Mouse (Mus musculus) forebrain, embryonic 10.5 days (tissue): ENCODE data around the gene Large1. TPM values are rescaled to one million over a fixed set of nuclear protein-coding genes. Genes with fewer than 3 reads are reported as not detected.

Experiments used
- DNase-seq: peaks from one replicate; pipeline ENCODE4 v3.0.0-alpha.2; 2017; ENCODE audit warnings: low spot score; ENCODE audit errors: extremely low spot score
- H3K27ac ChIP-seq: fragments of 300-500 bp; sonication (generic); 2 replicates; pipeline ENCODE4 v1.5.1; 2016; ENCODE audit warnings: mild to moderate bottlenecking
- H3K27me3 ChIP-seq: fragments of 300-500 bp; sonication (generic); 2 replicates; pipeline ENCODE4 v1.6.1; 2016; ENCODE audit warnings: mild to moderate bottlenecking; ENCODE audit not compliant: poor library complexity, severe bottlenecking
- H3K36me3 ChIP-seq: fragments of 300-500 bp; sonication (generic); replicated peaks from 2 replicates; pipeline ENCODE4 v1.6.1; 2016; ENCODE audit warnings: mild to moderate bottlenecking, moderate library complexity
- H3K4me1 ChIP-seq: fragments of 300-500 bp; sonication (generic); 2 replicates; pipeline ENCODE4 v1.6.1; 2016
- H3K4me3 ChIP-seq: fragments of 300-500 bp; sonication (generic); 2 replicates; pipeline ENCODE4 v1.5.1; 2016; ENCODE audit warnings: mild to moderate bottlenecking, moderate library complexity
- H3K9me3 ChIP-seq: fragments of 300-500 bp; sonication (generic); 2 replicates; pipeline ENCODE4 v1.6.1; 2016; ENCODE audit warnings: mild to moderate bottlenecking, moderate library complexity
- WGBS: fragments of 180-500 bp; shearing (Covaris S2); methylation state at CpG from one replicate; pipeline ENCODE4 v1.1.7; 2016; 5-methylcytosine and 5-hydroxymethylcytosine counted together
- polyA plus RNA-seq: library from polyadenylated mRNA; unstranded; fragments of >200 nt; fragmentation: Nextera tagmentation; extraction: Ambion mirVana; gene quantifications from 2 replicates; pipeline ENCODE4 v1.2.1, GENCODE M21; 2016

The Large1 gene
- polyA plus RNA-seq, 1 experiment from 2014 or later: 5.1 TPM

DNA sequence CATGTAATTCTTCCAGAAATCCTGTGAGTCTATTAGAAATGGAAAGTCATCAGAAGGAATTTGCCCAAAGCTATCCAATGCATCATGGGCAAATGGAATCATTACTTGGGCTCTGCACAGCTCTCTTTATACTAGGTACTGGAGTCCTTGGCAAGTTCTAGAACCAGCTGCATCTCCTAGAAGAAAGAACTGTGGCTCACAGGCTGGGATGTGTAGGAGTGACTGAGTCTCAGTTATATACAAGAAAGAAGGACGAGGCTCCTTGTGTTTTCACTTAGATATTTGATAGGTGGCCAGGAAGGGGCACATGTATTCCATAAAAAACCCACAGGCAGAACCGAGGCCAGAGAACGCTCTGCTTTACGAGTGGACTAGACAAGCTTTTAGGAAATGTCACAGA is 447.8 kb downstream of the Large1 start:
- WGBS: 86% methylated on average over 4 of the region's 4 CpGs

DNA sequence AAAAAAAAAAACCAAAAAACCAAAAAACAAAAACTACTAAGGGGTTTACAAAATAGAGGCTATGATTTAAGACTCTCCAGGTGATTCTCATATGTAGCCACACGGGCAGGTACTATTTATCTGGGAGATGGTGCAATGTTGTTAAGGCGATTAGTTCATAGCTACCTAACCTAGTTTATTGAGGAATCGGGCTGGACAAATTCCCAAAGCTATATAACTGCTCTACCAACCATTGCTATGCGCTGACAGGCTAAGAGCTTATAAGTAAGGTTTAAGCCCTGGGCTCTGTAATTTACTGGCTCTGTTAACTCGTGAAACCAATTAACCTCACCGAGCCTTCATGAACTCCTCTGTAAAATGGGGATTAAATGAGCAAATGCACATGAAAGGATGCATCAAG is 451.7 kb downstream of the Large1 start:
- 86% methylated on average over 6 of the region's 6 CpGs for WGBS
- Histone ChIP-seq H3K9me3 (no peaks in the 10 kb centered on the region), H3K4me3 (no peak overlapping the region), H3K36me3 (no peaks in the 10 kb centered on the region), H3K27ac (no peak overlapping the region), H3K27me3 (no peaks in the 10 kb centered on the region), H3K4me1 (no peaks in the 10 kb centered on the region)
- no peak for DNase-seq

More for the DNA sequence above, 447.8 kb downstream of the Large1 start:
- H3K4me3 ChIP-seq: no peak overlapping the region
- H3K36me3 ChIP-seq: no peaks in the 10 kb centered on the region
- no peak for DNase-seq
- no peaks in the 10 kb centered on the region for H3K9me3 ChIP-seq
- no peaks in the 10 kb centered on the region for H3K27me3 ChIP-seq
- H3K27ac ChIP-seq: no peak overlapping the region
- H3K4me1 ChIP-seq: no peaks in the 10 kb centered on the region

DNA sequence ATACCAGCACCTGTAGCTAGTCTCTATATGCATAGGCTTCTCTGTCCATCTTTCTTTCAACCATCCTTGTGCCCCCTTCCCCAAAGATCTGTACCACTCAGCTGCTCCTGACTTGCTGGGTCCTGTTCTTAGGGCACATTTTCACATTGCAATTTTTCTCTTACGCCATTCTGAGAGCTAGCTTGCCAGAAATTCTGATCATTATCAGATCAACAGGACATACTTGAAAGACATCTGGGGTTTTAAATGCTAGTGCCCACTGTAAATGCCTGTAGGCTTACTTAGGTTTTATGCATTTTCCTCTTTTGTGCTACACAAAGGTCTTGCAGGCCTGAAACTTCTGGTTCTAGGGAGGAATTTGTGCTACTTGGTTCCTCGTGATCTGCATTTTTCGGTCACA is 454.0 kb downstream of the Large1 start:
- no peak for DNase-seq
- no peaks in the 10 kb centered on the region for H3K36me3 ChIP-seq
- no peak overlapping the region for H3K27ac ChIP-seq
- H3K9me3 ChIP-seq: no peaks in the 10 kb centered on the region
- no peak overlapping the region for H3K4me3 ChIP-seq
- H3K4me1 ChIP-seq: no peaks in the 10 kb centered on the region
- no peaks in the 10 kb centered on the region for H3K27me3 ChIP-seq
- 93% methylated on average over 3 of the region's 3 CpGs for WGBS

DNA sequence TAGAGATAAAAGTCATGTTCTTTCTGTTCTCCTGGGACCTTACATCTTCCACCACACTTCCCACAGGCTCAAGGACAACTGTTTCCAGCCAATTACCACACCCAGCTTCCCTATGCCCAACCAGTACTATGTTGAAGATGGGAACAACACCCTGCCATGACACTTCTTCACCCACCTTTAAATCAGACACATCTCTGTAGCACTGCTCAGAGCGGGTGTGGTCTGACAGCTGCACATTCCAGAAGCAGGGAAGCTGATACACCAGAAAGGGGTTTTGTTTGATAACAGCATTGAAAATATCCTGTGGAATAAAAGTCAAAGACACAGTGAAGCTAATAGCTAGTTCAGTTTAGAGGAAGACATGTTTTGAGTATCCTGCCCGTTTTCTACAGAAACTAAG is 470.3 kb downstream of the Large1 start:
- Histone ChIP-seq H3K27ac (no peak overlapping the region), H3K4me3 (no peak overlapping the region), H3K36me3 (peaks cover 8% of the 10 kb centered on the region), H3K27me3 (no peaks in the 10 kb centered on the region), H3K9me3 (no peaks in the 10 kb centered on the region), H3K4me1 (no peaks in the 10 kb centered on the region)
- DNase-seq: no peak
- 92% methylated on average over 2 of the region's 2 CpGs for WGBS

DNA sequence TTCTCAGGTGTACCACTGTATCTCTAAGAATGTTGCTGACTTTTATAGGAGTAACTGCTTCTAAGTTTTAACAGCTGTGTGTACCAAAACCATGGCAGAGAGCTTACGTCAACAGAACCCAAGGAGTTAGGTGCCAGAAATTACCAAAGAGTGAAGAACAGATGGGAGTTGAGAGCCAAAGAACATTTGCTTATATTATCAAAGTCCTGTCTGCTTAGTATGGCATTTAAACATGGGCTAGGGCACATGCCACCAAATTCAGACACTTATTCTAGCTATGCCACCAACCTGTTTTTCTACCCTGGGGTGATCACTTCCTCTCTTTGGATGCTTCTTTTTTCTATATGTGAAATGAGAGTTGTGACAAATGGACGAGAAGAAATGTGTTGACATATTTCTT is 479.9 kb downstream of the Large1 start:
- Histone ChIP-seq H3K27ac (no peak overlapping the region), H3K4me1 (no peaks in the 10 kb centered on the region), H3K9me3 (peaks cover 2% of the 10 kb centered on the region; the same call in 1 of the 2 replicates), H3K36me3 (no peaks in the 10 kb centered on the region), H3K27me3 (no peaks in the 10 kb centered on the region), H3K4me3 (no peak overlapping the region)
- WGBS: 95% methylated on average over 2 of the region's 2 CpGs
- no peak for DNase-seq

DNA sequence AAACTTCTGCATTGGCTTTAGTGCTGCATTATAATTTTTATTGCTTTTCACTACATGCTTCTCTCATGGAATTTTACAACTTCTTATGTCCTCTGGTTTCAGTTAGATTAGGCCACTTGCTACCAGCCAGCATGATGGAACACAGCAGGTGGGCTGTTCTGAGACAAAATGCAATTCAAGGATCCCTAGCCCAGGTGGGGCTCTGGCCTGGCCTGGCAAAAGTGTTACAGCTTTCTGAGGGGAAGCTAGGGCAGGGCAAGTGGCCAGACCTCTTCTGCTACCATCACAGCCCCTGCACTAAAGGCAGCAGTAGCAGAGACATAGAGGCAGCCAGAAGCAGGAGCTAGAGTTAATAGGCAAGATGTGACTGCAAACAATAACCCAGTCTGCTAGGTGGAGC is 506.5 kb downstream of the Large1 start:
- DNase-seq: no peak

DNA sequence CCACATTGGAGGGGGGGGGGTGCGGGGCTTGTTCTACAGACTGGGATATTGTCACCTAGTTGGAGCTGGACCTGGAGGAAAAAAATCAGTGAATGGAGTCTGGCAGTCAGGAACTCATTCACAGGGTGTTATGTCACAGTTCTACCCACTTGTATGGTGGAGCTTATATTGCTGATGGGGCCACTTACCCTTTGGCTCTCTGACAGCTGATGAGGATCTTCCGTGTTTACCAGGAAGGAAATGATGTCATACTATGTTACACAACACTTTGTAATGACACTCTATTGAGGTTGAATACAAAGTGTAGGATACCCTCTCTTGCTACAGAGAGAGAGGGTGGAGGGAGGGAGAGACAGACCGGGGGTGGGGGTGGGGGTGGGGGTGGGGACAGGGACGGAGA is 517.5 kb downstream of the Large1 start:
- no peaks in the 10 kb centered on the region for H3K9me3 ChIP-seq
- 88% methylated on average over 4 of the region's 4 CpGs for WGBS
- H3K4me1 ChIP-seq: no peaks in the 10 kb centered on the region
- H3K4me3 ChIP-seq: no peak overlapping the region
- no peak for DNase-seq
- H3K27me3 ChIP-seq: no peaks in the 10 kb centered on the region
- peaks cover 5% of the 10 kb centered on the region; the same call in 1 of the 2 replicates for H3K36me3 ChIP-seq
- no peak overlapping the region for H3K27ac ChIP-seq

More for the DNA sequence above, 506.5 kb downstream of the Large1 start:
- Histone ChIP-seq H3K4me1 (no peaks in the 10 kb centered on the region), H3K4me3 (no peak overlapping the region), H3K36me3 (peaks cover 11% of the 10 kb centered on the region), H3K9me3 (no peaks in the 10 kb centered on the region), H3K27me3 (no peaks in the 10 kb centered on the region), H3K27ac (no peak overlapping the region)

DNA sequence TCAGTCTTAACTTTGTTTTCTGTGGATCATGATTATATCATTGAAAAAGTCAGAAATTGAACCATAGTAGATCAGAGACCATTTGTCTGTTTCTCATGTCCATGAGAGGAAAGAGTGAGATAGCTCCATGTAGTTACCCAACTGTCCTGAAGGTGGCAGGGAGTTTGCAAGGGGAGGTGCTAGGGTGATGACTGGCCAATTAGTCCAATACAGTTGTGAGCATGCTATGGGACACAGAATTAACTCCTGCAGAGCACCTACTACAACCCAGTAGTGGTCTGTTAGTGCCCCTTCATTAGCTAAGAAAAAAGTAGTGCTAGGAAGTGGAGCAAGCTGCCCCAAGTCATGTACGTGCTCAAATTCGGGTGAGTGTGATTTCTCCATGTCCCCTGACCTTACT is 520.2 kb downstream of the Large1 start:
- DNase-seq: no peak
- H3K4me1 ChIP-seq: no peaks in the 10 kb centered on the region
- H3K4me3 ChIP-seq: no peak overlapping the region
- no peaks in the 10 kb centered on the region for H3K9me3 ChIP-seq
- 78% methylated on average over 2 of the region's 2 CpGs for whole genome bisulfite sequencing
- H3K27me3 ChIP-seq: no peaks in the 10 kb centered on the region
- H3K27ac ChIP-seq: no peak overlapping the region
- peaks cover 5% of the 10 kb centered on the region; the same call in 1 of the 2 replicates for H3K36me3 ChIP-seq

DNA sequence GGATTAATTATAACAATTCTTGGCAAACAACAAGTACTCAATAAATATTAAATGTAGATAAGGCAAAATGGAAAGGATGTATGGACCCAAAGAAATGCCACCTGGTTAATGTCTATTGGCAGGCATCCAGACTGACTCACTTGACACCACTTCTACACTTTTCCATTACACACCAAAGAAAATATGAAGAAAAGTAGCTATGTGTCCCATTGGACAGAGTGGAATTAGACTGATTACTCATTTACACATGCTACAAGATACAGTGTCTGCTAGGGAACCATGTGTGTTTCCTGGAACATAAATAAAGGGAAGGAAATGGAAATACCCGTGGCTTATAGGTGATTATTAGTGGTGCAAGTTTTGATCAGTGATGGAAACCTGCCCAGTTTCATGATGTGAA is 521.0 kb downstream of the Large1 start:
- no peak overlapping the region for H3K27ac ChIP-seq
- no peak overlapping the region for H3K4me3 ChIP-seq
- no peaks in the 10 kb centered on the region for H3K4me1 ChIP-seq
- H3K9me3 ChIP-seq: no peaks in the 10 kb centered on the region
- H3K36me3 ChIP-seq: peaks cover 4% of the 10 kb centered on the region; the same call in 1 of the 2 replicates
- H3K27me3 ChIP-seq: no peaks in the 10 kb centered on the region
- WGBS: 88% methylated on average over 1 of the region's 1 CpGs
- no peak for DNase-seq

DNA sequence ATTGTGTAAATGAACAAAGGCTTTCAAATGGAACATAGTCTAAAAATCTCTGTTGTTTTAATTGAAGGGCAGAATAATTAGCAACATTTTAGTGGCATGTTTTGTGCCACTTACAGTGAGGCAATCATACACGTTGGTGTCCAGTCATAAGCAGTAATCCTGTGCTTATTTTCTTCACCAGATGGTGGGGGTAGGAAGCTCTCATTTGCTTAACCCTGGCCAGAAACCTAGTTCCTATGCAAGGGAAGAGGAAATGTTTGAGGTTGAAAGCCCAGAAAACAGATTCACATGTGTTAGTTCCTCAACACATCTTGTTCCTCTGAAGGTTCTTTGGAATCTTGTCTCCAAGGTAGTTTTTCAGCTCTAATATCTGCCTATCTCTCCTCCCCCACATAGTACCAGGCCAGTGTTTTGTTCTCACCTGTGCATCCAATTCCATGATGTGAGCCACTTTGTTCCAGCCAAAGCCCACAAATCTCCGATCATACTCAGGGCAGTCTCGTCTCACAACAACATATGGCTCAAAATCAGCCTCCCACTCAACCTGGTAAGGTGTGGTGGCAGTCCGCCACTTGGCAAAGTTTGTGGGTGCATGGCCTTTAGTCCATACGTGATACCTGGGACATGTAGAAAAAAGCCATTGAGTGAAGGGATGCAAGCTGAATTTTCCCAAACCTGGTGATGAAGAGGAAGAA is 535.5 kb downstream of the Large1 start:
- Histone ChIP-seq H3K36me3 (peaks cover 13% of the 10 kb centered on the region), H3K4me1 (no peaks in the 10 kb centered on the region), H3K27ac (no peak overlapping the region), H3K4me3 (no peak overlapping the region), H3K9me3 (no peaks in the 10 kb centered on the region), H3K27me3 (no peaks in the 10 kb centered on the region)
- no peak for DNase-seq
- WGBS: 92% methylated on average over 5 of the region's 5 CpGs

DNA sequence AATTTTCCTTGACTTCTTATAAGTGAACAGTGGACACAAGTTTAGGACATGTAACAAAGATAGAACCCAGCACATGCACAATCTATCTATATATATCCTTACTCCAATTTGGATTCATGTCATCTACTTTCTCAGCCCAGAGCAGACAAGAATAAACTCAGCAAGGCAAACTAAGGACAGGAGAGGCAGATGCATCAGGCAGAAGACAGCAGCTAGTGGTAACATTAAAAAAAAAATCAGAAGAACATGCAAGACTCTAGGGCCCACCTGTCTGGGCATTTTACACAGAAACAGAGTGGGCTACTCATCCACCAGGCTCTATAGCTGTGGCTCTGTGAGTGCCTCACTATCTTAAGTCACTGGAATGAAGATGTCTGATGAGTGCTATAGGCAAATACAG is 536.7 kb downstream of the Large1 start:
- DNase-seq: no peak
- H3K27me3 ChIP-seq: no peaks in the 10 kb centered on the region

DNA sequence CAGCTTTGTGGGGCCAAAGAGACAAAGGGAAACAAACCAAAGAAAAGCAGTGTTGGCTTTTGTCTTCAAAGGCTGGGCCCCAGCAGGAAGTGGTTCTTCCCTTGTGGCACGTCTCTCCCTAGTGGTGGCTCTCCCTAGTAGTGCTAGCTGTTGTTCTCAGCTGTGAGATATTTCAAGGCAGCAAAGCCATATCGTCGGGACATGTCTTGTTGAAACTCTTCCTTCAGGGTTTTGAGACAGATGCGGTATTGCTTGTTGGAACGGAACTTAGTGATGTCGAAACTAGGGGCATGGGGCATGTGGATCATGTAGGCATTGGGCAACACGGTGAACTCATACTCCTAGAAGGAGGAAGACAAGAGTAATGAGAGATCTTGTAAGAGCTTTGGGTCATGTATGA is 537.7 kb downstream of the Large1 start:
- no peak overlapping the region for H3K27ac ChIP-seq
- no peaks in the 10 kb centered on the region for H3K27me3 ChIP-seq
- H3K4me3 ChIP-seq: no peak overlapping the region
- no peaks in the 10 kb centered on the region for H3K4me1 ChIP-seq
- no peaks in the 10 kb centered on the region for H3K9me3 ChIP-seq
- peaks cover 13% of the 10 kb centered on the region for H3K36me3 ChIP-seq
- no peak for DNase-seq
- 84% methylated on average over 7 of the region's 7 CpGs for WGBS

More for the DNA sequence above, 536.7 kb downstream of the Large1 start:
- Histone ChIP-seq H3K36me3 (peaks cover 13% of the 10 kb centered on the region), H3K27ac (no peak overlapping the region), H3K4me3 (no peak overlapping the region), H3K4me1 (no peaks in the 10 kb centered on the region), H3K9me3 (no peaks in the 10 kb centered on the region)

DNA sequence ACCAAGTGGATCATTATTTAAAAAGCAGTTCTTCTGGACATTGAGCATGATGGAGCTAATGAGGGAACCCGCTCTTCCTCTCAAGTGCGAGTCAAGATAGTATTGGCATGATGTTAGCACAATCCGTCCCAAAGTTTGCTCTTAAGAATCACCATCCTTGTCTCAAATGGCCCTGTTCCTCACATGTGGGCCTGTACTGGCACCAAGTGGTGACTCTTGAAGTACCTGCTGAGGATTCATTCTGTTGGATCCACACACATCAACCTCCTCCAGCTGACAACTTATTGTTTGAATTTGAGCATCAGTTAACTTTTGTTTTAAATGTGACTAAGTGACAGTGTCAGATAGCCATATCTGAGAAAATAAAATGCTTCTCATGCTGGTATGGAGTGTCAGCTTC is 540.6 kb downstream of the Large1 start:
- H3K27ac ChIP-seq: no peak overlapping the region
- 97% methylated on average over 3 of the region's 3 CpGs for WGBS
- H3K9me3 ChIP-seq: no peaks in the 10 kb centered on the region
- peaks cover 13% of the 10 kb centered on the region for H3K36me3 ChIP-seq
- H3K4me3 ChIP-seq: no peak overlapping the region
- no peak for DNase-seq
- no peaks in the 10 kb centered on the region for H3K4me1 ChIP-seq
- no peaks in the 10 kb centered on the region for H3K27me3 ChIP-seq

DNA sequence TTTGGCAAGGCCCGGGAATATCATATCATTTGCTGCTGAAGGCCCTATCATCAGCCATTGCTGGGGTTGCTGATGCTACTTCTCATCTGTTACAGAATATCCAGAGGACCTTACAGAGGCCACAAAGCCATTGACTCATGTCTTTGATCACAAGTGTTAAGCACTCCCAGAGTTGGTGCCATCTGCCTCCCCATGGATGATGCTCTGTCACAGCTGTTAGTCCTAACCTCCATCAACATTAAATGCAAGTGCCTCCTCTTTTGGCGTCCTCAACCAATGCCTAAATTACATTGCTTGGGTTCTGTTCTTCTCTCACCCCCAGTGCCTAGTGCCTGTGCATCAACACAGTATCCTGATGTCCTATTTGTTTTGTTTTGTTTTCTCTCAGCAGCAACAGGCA is 551.8 kb downstream of the Large1 start:
- WGBS: 80% methylated on average over 2 of the region's 2 CpGs
- no peaks in the 10 kb centered on the region for H3K27me3 ChIP-seq
- no peak overlapping the region for H3K4me3 ChIP-seq
- no peak overlapping the region for H3K27ac ChIP-seq
- no peaks in the 10 kb centered on the region for H3K36me3 ChIP-seq
- no peaks in the 10 kb centered on the region for H3K4me1 ChIP-seq
- no peak for DNase-seq
- H3K9me3 ChIP-seq: no peaks in the 10 kb centered on the region
